Mouse (Mus musculus) cortical plate, adult 2 months (tissue): ENCODE measurements around the gene Acad8. TPM values are rescaled to one million over a fixed set of nuclear protein-coding genes. Genes with fewer than 3 reads are reported as not detected.

ENCODE experiments used
- H3K27ac ChIP-seq: fragments of 200-500 bp; 2 replicates; pipeline ENCODE4 v1.5.1; 2012; ENCODE audit warnings: low read length, control low read depth, inconsistent platforms; ENCODE audit not compliant: insufficient read depth
- H3K4me1 ChIP-seq: fragments of 200-500 bp; 2 replicates; pipeline ENCODE4 v1.6.1; 2011; ENCODE audit warnings: low read length; ENCODE audit not compliant: control insufficient read depth, insufficient read depth
- H3K4me3 ChIP-seq: fragments of 200-500 bp; 2 replicates; pipeline ENCODE4 v1.5.1; 2011; ENCODE audit warnings: mild to moderate bottlenecking, low read length, control low read depth; ENCODE audit not compliant: insufficient read depth
- CTCF ChIP-seq: fragments of 200-500 bp; IDR thresholded peaks from 2 replicates; pipeline ENCODE4 v1.5.1; 2011; ENCODE audit warnings: mild to moderate bottlenecking, control low read depth, low read length; ENCODE audit not compliant: insufficient read depth; ENCODE audit errors: extremely low read depth
- POLR2A ChIP-seq: fragments of 200-500 bp; IDR thresholded peaks from 2 replicates; pipeline ENCODE4 v1.6.1; 2011; ENCODE audit warnings: mild to moderate bottlenecking, low read length, control low read depth; ENCODE audit not compliant: insufficient read depth; ENCODE audit errors: extremely low read depth
- polyA plus RNA-seq: library from polyadenylated mRNA; depleted of rRNA; stranded (reverse); fragments of >200 nt; gene quantifications from 2 replicates; pipeline ENCODE4 v1.2.3, GENCODE M21; 2012; rRNA removed

Gene Acad8
- polyA plus RNA-seq, 1 experiment: 36.4 TPM

DNA sequence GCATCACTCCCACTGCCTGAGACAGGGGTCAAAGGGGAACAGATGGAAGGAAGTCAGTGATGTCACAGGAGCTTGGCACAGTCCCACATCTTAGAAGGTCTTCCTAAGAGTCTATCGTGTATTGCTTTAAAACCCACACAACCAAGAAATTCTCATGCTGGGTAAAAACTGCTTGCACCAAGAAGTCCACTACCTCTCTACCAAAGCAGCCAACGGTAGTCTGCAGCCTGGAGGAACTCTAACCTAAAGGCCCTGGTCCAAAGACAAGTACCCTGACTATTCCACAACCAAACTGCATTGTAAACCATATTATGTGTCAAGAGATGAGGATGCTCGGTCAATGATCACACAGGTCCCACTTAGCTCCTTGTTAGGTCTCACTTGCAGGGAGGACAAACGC is 9.2 kb downstream of the Acad8 start:
- Histone ChIP-seq H3K4me3 (no peak overlapping the region), H3K4me1 (no peaks in the 10 kb centered on the region), H3K27ac (no peak overlapping the region)
- no peak for TF ChIP-seq CTCF
- TF ChIP-seq POLR2A: no peak

DNA sequence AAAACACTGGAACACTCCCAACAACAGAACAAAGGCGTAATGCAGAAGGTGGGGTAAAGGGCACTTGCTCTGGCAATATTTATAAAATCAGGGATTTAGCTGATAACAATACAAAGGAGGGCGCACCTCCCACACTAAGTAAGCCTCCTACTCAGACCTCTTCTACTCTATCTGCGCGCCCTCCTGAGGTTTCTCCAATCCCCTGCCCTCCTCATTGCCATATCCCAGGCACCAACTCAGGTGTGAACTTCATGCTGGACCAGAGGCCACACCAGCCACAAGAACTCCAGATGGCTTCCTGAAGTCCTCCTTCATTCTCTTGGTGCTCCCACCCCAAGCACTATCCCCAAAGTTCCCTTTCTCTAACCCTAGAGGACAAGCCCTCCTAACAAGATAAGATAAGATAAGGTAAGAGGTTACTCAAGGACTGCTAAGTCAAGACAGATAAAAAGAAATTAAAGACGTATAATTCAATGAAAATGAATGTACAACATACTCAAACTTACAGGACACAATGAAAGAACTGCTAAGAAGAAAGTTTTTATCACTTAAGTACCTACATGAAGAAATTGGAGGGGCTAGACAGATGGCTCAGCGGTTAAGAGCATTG is 13.6 kb downstream of the Acad8 start:
- no peak for TF ChIP-seq POLR2A
- no peak for TF ChIP-seq CTCF
- no peaks in the 10 kb centered on the region for H3K4me1 ChIP-seq
- H3K4me3 ChIP-seq: no peak overlapping the region
- H3K27ac ChIP-seq: no peak overlapping the region

DNA sequence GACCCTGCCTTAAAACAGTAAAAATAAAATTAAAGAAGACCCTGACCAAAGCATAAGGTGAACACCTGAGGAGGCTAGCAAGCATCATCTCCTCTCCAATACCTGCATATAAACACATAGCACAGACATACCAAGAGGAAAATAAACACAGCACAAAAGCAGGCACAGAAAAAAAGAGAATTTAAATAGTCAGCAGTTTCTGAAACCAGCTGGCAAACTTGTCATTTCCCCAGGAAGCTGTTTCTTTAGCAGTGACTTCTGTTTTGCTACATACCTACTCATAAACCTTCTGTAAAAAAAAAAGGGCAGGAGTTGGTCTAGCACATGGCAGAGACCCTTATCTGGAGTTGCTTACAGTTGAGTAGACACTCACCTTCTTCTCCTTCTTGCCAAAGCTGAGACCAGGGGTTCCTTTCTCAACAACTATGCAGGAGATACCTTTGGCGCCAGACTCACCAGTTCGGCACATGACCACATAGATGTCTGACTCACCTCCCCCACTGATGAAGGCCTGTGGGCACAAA is 14.2 kb downstream of the Acad8 start:
- TF ChIP-seq POLR2A: no peak
- no peak for TF ChIP-seq CTCF
- no peak overlapping the region for H3K4me3 ChIP-seq
- H3K27ac ChIP-seq: no peak overlapping the region

DNA sequence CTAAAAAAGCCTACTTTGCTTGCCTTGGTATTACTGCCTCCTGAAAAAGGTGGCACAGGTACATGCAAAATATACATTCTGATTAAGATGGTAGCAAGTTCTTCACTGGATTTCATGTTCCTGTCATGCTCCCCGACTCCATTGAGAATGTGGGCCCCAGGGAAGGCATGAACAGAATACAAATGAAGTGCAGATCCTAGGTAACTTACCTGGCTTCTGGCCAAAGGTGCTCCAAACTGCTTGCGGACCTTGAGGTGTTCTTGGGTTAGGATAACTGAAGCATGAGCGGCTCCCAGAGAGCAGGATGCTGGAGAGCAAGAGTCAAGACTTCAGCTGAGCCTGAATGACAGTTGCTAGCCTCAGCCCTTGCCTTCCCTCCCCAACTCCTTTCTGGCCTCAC is 20.6 kb downstream of the Acad8 start:
- Histone ChIP-seq H3K4me1 (no peaks in the 10 kb centered on the region), H3K4me3 (no peak overlapping the region), H3K27ac (no peak overlapping the region)
- TF ChIP-seq CTCF: no peak
- no peak for TF ChIP-seq POLR2A

More for the DNA sequence above, 14.2 kb downstream of the Acad8 start:
- H3K4me1 ChIP-seq: no peaks in the 10 kb centered on the region

DNA sequence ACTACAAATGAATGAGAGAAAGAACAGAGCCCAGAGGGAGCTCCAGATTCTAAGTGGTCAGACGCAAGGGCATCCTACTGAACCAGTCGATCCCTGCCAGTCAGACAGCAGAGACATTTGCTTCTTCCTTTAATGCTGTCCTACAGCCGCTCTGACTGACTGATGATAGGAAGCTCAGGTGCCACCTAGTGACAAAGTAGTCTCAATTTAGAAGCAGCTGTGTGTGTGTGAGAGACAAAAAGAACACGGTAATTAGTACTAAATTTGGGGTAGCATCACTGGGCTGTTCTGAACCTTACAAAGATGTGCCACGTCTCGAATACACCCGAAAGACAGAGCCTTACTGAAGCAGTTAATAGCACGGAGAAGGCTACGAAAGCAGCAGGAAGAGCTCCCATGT is 21.6 kb downstream of the Acad8 start:
- Histone ChIP-seq H3K4me1 (no peaks in the 10 kb centered on the region), H3K4me3 (no peak overlapping the region), H3K27ac (no peak overlapping the region)
- TF ChIP-seq POLR2A (no peak), CTCF (peak; percentile 20; the same call in 1 of the 2 replicates)

DNA sequence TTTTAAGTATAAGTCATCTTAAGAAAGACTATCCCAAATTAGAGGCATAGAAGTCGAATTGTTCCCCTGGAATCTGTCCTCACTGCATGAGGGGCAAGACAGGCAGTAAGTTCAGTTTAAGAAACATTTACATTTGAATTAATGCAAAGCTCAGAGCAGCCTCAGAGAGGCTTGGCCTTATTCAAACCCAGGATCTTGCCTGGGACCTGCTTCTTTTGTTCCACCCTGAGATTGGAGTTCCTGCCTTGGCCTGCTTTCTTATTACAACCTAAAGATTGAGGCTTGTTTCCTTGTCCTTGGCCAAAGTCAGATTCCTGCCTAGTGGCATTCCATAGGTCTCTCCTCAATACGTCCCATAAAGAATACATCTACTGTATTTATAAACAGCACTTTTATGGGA is 51.6 kb downstream of the Acad8 start:
- no peak for TF ChIP-seq POLR2A
- Histone ChIP-seq H3K4me1 (no peaks in the 10 kb centered on the region), H3K27ac (no peak overlapping the region), H3K4me3 (no peak overlapping the region)

DNA sequence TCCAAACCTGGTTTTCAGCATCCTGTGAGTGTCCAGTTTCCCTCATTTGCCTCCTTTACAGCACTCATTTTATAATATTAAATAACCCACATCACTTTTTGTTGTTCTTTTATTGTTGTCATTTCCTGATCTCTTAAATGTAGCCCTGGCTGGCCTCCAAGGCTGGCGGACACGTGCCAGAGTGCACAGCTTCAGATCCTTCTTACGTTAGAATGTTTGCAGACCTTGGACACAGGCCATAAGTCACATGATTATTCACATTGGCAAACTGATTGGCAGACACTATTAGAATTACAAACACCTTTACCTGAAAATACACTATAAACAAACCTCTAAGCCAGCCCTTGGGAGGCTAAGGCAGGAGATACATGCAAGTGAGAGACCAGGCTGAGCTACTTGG is 75.2 kb downstream of the Acad8 start:
- H3K27ac ChIP-seq: no peak overlapping the region
- H3K4me3 ChIP-seq: no peak overlapping the region
- H3K4me1 ChIP-seq: no peaks in the 10 kb centered on the region
- TF ChIP-seq CTCF (no peak), POLR2A (no peak)

Other genes starting within 250 kb of the Acad8 start
- 0.42 and 0.44 TPM in 2 replicates for gene Glb1l2, start 193.1 kb downstream of the Acad8 start, polyA plus RNA-seq
- gene Glb1l3, start 138.7 kb downstream of the Acad8 start, polyA plus RNA-seq: 0.08 TPM in 1 of 2 replicates, not detected in the other
- gene Gm1110, start 76.5 kb downstream of the Acad8 start, polyA plus RNA-seq: 0.04 TPM in 1 of 2 replicates, not detected in the other
- gene Thyn1, start 144 bp upstream of the Acad8 start, polyA plus RNA-seq: 64.2 and 78.1 TPM in 2 replicates
- 73.3 and 79.4 TPM in 2 replicates for gene Vps26b, start 30.5 kb upstream of the Acad8 start, polyA plus RNA-seq
- gene Ncapd3, start 30.6 kb upstream of the Acad8 start, polyA plus RNA-seq: 35.1 and 35.2 TPM in 2 replicates
- gene Jam3, start 155.9 kb upstream of the Acad8 start, polyA plus RNA-seq: 58.8 and 59.0 TPM in 2 replicates